Mouse (Mus musculus) Muller cell, postnatal 12 days (primary cell): ENCODE measurements around the gene Slc39a9.
A peak's percentile ranks its signal among the peaks of the same experiment; 100 is the strongest.

Source experiments
- DNase-seq: peaks from one replicate; pipeline ENCODE4 v3.0.0-alpha.2; 2015; ENCODE audit errors: inconsistent ontology term

Gene Slc39a9

GRCm38 (mm10) chr12:80653951-80654658 is 10.4 kb downstream of the Slc39a9 start:
- DNase-seq: peak; percentile 30

- DNase-seq: no peak
Measured at GRCm38 (mm10) chr12:80654659-80655025, 11.0 kb downstream of the Slc39a9 start.

GRCm38 (mm10) chr12:80658661-80659060 is 15.0 kb downstream of the Slc39a9 start:
- DNase-seq: no peak

DNA sequence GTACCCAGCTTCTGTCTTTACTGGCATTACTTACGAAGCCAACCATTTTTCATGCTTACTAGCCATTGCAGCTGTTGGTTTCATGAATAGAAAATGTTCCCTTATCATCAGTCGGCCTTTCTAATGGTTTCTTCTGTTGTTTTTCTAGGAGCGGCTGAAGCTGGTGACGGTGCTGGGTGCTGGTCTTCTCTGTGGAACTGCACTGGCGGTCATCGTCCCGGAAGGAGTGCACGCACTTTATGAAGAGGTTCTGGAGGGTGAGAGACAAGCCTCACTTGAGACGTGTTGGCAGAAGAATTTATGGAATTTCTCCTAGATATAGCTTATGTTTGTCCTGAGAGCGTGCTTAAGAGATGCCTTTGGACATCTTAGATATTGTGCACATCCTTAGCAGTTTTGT is 18.6 kb downstream of the Slc39a9 start:
- DNase-seq: no peak

- no peak for DNase-seq
Measured at GRCm38 (mm10) chr12:80663935-80664334, 20.3 kb downstream of the Slc39a9 start.

GRCm38 (mm10) chr12:80668391-80668790 is 24.7 kb downstream of the Slc39a9 start:
- DNase-seq: no peak

DNA sequence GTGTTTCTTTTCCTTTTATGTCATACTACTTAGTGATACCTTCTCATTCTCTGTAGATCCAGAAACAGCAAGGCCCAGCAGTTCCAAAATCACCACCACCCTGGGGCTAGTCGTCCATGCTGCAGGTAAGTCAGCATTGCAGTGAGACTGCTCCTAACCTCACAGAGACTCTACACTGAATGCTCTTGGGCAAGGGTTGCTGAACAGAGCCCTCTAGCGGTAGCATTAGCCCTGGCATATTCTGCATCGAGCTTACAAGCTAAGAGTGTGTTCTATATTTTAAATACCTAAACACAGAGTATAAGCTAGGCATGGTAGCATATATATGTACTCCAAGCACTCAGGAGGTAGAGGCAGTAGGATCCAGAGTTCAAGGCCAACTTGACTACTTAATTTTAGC is 29.5 kb downstream of the Slc39a9 start:
- no peak for DNase-seq

DNA sequence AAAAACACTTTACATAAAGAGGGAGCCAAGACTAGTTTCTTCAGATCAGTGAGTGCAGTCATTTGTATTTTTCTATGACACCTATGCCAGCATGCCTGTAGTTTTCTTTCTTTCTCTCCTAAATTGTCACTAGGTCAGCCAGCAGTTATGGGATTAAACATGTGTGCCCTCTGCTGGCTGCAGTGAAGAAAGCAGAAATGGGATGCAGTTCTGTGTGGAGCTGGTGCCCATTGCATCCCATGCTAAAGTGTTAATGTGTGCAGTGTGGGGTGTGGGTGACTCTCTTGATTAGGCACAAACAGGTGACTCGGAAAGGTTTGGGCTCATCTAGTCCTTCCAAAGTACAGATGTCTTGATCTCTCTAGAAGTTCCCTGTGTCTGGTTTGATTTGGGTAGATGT is 37.7 kb downstream of the Slc39a9 start:
- DNase-seq: no peak

DNA sequence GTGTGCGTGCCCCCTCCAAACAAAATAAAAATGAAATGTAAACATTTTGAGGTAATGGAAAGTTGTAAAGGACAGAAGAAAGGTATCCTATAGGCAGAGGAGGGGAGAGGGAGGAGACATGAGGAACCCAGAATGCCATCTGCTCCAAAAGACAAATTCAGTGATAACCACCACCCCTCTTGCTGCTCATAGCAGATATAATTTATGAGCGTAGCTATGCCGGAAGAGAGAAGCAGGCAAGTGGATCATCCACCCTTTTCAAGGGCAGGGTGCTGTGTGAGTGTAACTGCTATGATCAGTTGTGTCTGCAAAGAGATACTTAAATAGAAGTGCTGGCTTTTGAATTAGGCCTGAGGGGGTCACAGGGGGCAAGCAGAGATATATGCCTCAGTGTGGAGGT is 39.9 kb downstream of the Slc39a9 start:
- no peak for DNase-seq

DNA sequence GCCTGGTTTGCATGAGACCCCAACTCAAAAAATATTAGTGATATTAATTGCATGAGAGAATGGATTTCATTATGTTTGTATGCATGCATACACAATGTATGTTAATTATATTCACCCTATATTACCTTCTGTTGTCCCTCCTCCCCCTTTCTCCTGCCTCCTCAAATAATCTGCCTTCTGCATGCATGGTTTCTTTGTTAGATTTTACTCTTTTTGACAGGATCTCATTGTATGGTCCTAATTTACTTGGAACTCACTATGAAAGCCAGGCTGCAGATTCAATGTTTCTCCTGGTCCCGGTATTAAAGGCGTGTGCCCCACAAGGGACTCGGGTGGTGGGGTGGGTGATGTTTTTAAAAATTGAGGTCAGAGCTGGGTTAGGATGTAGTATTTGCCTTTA is 40.6 kb downstream of the Slc39a9 start:
- DNase-seq: no peak

GRCm38 (mm10) chr12:80687788-80688211 is 44.1 kb downstream of the Slc39a9 start:
- peak; percentile 75 for DNase-seq

DNA sequence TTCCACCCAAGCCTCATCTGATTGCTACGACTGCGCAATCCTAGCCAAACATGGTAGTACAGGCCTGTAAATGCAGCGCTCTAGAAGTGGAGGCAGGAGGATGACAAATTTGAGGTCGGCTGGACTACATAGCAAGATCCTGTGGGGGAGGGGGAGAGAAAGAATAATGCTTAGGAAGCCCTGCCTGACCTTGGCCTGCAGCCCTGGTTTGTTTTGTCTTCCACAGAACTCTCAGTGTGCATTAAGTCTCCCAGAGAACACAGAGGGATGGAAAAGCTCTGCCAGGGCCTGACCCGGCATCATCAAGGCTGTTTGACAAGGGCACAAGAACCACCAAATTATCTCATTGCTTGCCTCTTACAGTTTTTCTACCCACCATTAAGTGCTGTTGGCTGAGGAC is 46.0 kb downstream of the Slc39a9 start:
- DNase-seq: no peak

DNA sequence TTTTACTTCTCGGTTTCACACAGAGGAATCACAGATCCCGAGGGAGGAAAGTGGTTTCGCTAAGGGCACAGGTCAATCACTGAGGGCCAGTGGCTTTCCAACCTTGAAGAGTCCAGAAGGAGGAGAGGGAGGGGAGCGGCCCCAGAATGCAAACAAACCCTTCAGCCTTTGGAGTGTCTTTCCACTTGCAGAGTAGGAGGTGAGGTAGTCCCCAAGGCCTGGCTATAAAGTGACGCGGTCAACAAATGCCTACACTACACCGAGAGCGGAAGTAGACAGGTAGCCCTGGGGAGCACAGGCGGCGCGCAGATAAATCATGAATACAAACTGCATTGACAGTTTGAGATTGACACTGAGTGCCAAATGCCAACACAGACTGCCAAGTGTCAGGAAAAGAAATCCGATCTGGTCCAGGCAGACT is 48.0 kb downstream of the Slc39a9 start:
- no peak for DNase-seq

- no peak for DNase-seq
Measured at GRCm38 (mm10) chr12:80692269-80692972, 48.7 kb downstream of the Slc39a9 start, which contains the start of gene Plekhd1. Plekhd1 (plus strand) TSS chr12:80692591.

- DNase-seq: no peak
Measured at GRCm38 (mm10) chr12:80693700-80694099, 50.0 kb downstream of the Slc39a9 start.

- no peak for DNase-seq
Measured at GRCm38 (mm10) chr12:80695004-80695403, 51.3 kb downstream of the Slc39a9 start.

DNA sequence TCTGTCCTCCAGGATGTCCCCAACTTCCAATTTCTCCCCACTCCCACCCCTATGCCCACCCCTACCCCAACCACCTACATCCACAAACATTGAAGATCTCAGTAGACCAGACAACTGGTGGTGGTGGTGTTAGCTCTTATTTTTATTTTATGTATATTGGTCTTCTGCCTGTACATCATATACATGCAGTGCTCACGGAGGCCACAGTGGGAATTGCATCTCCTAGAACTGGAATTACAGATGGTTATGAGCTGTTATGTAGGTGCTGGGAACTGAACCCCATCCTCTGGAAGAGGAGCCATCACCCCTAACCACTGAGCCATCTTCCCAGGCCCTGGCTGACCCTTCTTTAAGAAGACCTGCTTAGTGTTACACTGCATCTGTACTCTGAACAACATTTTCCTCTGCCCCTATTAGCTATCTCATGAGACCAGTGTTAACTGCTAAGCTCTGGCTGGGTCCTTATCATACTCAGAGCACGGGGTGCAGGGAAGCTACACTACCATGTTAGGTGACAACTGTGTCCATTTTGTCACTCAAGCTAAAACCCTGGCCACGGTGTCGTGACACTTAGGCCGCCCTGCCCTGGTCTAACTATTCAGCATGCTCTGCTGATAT is 55.0 kb downstream of the Slc39a9 start:
- DNase-seq: no peak

DNA sequence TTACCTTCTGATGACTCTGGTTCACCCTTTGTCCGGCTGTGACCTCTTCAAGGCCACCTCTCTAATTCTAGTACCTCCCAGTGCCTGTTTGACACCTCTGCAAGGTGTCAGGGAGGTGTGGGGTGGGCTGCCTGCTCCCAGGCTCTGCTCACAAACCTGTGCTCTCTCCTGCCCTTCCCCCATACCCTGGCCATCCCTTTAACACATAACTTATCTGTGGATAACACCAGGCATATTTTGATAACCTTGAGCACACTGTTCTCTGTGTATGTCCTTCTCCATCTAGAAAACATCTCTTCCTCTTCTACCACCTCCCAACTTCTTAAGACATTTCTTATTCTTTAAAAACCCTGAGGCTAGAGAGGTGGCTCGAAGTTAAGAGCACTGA is 55.5 kb downstream of the Slc39a9 start:
- no peak for DNase-seq

GRCm38 (mm10) chr12:80701332-80701731 is 57.6 kb downstream of the Slc39a9 start:
- no peak for DNase-seq

- DNase-seq: no peak
Measured at GRCm38 (mm10) chr12:80706208-80706914, 62.7 kb downstream of the Slc39a9 start.

GRCm38 (mm10) chr12:80706915-80707604 is 63.4 kb downstream of the Slc39a9 start:
- DNase-seq: no peak

- DNase-seq: no peak
Measured at GRCm38 (mm10) chr12:80715915-80716314, 72.2 kb downstream of the Slc39a9 start.
